Mouse (Mus musculus) right cerebral cortex, postnatal 14 days (tissue): Measurements from ENCODE around the gene Pga5.

Experiments
- DNase-seq: peaks from one replicate; pipeline ENCODE4 v3.0.0; 2022

Gene Pga5

GRCm38 (mm10) chr19:10677915-10678771 is at the start of gene Pga5:
TSS of gene Pga5 (minus strand) at chr19:10678071.
- DNase-seq = peak; percentile 84

GRCm38 (mm10) chr19:10724629-10725363 is 46.9 kb upstream of the Pga5 start:
- no peak for DNase-seq

GRCm38 (mm10) chr19:10723649-10724048 is 45.8 kb upstream of the Pga5 start:
- no peak for DNase-seq

GRCm38 (mm10) chr19:10723084-10723483 is 45.2 kb upstream of the Pga5 start:
- DNase-seq = no peak

GRCm38 (mm10) chr19:10721064-10721463 is 43.2 kb upstream of the Pga5 start:
- DNase-seq = no peak

- DNase-seq = no peak
These were observed 42.7 kb upstream of the Pga5 start for GRCm38 (mm10) chr19:10720524-10720923.

- DNase-seq = no peak
These were observed 41.9 kb upstream of the Pga5 start for GRCm38 (mm10) chr19:10719751-10720150.

GRCm38 (mm10) chr19:10718251-10718775 is 40.4 kb upstream of the Pga5 start:
- DNase-seq = peak; percentile 43

GRCm38 (mm10) chr19:10715476-10715875 is 37.6 kb upstream of the Pga5 start:
- no peak for DNase-seq

- peak; percentile 84 for DNase-seq
These were observed 37.0 kb upstream of the Pga5 start for GRCm38 (mm10) chr19:10714682-10715475.

- DNase-seq = no peak
These were observed 36.3 kb upstream of the Pga5 start for GRCm38 (mm10) chr19:10714168-10714567.

- DNase-seq = no peak
These were observed 35.7 kb upstream of the Pga5 start for GRCm38 (mm10) chr19:10713551-10713950.

GRCm38 (mm10) chr19:10712646-10713045 is 34.8 kb upstream of the Pga5 start:
- DNase-seq = no peak

GRCm38 (mm10) chr19:10712194-10712593 is 34.3 kb upstream of the Pga5 start:
- DNase-seq = no peak

- DNase-seq = no peak
These were observed 32.9 kb upstream of the Pga5 start for GRCm38 (mm10) chr19:10710751-10711150.

- peak; percentile 73 for DNase-seq
These were observed 32.2 kb upstream of the Pga5 start for GRCm38 (mm10) chr19:10710088-10710511.

- DNase-seq = peak; percentile 99
These were observed 31.7 kb upstream of the Pga5 start for GRCm38 (mm10) chr19:10709360-10710087.

GRCm38 (mm10) chr19:10708900-10709299 is 31.0 kb upstream of the Pga5 start:
- no peak for DNase-seq

GRCm38 (mm10) chr19:10707881-10708280 is 30.0 kb upstream of the Pga5 start:
- no peak for DNase-seq

GRCm38 (mm10) chr19:10707087-10707875 is 29.4 kb upstream of the Pga5 start:
- no peak for DNase-seq

GRCm38 (mm10) chr19:10703470-10703869 is 25.6 kb upstream of the Pga5 start:
- no peak for DNase-seq
